Mouse (Mus musculus) left cerebral cortex, adult 2 months (tissue): ENCODE results near the gene Obscn. TPM values are rescaled to one million over a fixed set of nuclear protein-coding genes. Genes with fewer than 3 reads are reported as not detected.

Experiments
- DNase-seq, 2 experiments: peaks; one replicate each; pipeline ENCODE4 v3.0.0; 2021 to 2022; ENCODE audit warnings: low spot score in 2 of 2, mixed read lengths in 1 of 2; ENCODE audit errors: extremely low spot score in 1 of 2
- H3K27ac ChIP-seq: fragments of 200-600 bp; 2 replicates; pipeline ENCODE4 v1.8.1; 2022
- H3K4me3 ChIP-seq: fragments of 200-600 bp; 2 replicates; pipeline ENCODE4 v1.8.1; 2022
- CTCF ChIP-seq: fragments of 200-600 bp; IDR thresholded peaks from 2 replicates; pipeline ENCODE4 v1.8.1; 2022; ENCODE audit warnings: antibody characterized with exemption, mild to moderate bottlenecking, moderate library complexity
- intact Hi-C: fragments of 180-260 bp; cut with DNase I; formaldehyde crosslinking; loops from one replicate; pipeline ENCODE4 v1.15.1; 2025
- total RNA-seq, 2 experiments: library from RNA; stranded (reverse); gene quantifications; 2 replicates each; pipeline ENCODE4 v1.2.3; 2021

The Obscn gene
- total RNA-seq, 2 experiments from 2014 or later, result 1.5 to 1.9 TPM

DNA sequence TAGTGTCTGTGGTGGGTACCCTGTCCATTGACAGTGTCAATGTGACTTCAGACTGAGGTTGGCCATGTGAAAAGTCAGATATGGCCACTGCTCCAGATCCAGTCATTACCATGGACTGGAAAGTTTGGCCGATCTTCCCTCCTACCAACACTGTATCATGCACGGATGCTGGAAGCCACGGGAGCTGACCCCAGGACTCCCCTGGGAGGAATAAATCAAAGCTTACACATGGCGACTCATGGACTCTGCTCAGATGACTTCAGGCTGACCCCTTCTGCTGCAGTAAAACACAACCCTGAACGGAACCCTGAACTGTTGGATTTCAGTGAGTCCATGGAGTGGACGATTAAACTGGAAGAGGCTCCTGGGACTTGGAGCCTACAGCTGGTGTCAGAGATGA lies 109.8 kb downstream of the Obscn start:
- Histone ChIP-seq H3K4me3 (no peak overlapping the region), H3K27ac (no peak overlapping the region)
- intact Hi-C loops, result no loop called here
- DNase-seq, result no peak
- TF ChIP-seq CTCF, result no peak

DNA sequence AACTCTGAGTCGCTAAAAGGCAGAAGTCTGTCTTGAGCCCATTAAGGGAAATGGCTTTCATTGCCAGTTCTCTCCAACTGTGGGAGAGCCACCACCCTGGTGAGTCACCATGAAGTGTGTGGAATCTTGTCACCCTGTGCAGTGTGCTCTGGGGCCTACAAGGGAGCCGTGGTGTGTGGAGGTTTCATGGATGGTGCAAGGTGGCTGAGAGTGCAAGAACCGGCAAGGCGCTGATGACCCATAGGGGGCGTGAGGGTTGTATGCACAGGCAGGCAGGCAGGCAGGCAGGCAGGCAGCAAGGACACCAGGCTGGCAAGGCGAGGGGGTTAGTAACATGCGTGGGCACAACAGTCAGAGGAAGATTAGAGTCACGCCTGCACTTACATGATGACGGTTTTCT lies 121.2 kb downstream of the Obscn start:
- intact Hi-C loops, result no loop called here
- peak; percentile 42 to 50 for DNase-seq
- Histone ChIP-seq H3K27ac (no peak overlapping the region), H3K4me3 (no peak overlapping the region)
- peak; percentile 27 for TF ChIP-seq CTCF

DNA sequence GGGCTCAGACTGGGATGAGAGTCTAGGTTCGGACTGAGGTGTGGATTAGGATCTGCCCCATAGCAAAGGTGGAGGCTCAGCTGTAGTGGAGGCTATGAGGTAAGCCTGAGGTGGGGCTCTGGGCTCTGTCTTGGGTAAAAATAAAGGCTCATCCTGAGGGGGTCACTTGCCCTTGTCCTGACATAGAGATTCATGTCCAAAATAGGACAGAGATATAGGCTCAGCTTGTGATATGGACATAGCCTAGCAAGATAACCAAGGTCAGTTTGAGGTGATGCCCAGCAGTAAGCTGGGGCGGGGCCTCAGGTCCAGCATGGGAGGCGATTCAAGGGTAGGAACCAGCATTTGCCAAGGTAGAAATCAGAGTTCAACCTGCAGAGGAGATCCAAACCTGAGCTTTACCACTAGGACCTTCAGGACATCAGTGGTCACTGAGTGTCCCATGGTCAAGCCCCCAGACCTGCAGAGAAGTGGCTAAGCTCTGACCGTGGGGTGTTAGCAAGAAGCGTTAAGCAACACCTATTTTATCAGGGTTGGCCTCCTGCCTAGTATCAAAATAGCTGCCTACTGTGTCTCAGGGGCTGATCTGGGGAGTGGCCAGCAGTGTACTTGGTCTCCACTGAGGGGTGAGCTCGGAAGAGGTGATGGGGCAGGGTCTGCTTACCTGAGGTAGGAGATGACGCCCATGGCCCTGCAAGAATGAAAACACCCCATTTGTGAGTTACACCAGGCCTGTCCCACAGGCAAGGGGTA lies 133.7 kb downstream of the Obscn start:
- TF ChIP-seq CTCF, result no peak
- intact Hi-C loops, result no loop called here
- no peak for DNase-seq

DNA sequence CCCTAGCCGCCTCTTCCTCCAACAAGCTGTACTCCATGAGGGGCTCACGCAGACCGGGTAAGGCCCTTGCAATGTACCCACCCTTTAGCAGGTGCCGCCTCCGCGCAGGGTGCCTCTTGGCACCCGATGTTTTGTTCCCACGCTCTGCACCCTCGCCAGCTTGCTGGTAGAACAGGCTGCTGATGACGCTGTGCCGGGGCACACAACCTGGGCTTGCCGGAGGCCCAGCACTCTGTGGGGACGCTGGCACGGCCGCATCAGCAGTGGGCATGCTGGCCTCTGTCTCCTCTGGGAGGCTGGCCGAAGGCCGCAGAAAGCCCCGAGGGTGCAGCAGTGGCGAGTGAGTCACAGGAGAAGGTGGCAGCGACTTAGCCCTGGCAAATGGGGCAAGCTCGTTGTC lies 135.6 kb downstream of the Obscn start:
- Histone ChIP-seq H3K4me3 (no peak overlapping the region), H3K27ac (no peak overlapping the region)
- peak in 1 of 2 experiments; percentile 41 for DNase-seq
- intact Hi-C loops, result no loop called here
- no peak for TF ChIP-seq CTCF

More for the DNA sequence above, 133.7 kb downstream of the Obscn start:
- Histone ChIP-seq H3K27ac (no peak overlapping the region), H3K4me3 (no peak overlapping the region)

DNA sequence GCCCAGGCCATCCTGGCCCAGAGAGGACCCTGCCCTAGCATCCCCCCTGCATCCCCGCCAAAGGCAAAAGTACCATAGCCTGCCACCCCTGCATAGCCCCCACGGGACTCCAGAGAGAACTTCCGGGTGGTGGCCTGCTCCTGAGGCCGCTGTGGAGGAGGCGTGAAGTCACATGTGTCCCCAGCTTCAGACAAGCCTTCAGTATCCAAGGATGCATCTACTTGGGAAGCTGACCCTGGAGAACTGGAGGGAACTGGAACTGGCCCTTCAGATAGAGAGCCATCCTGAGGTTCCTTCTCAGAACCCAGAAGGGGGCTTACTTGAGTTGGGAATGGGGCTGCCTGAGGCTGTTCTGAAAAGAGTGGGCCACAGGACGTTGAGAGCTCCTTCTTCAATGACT lies 136.4 kb downstream of the Obscn start:
- no peak for DNase-seq
- Histone ChIP-seq H3K4me3 (no peak overlapping the region), H3K27ac (no peak overlapping the region; the same call in 1 of the 2 replicates)
- intact Hi-C loops, result no loop called here
- TF ChIP-seq CTCF, result no peak

DNA sequence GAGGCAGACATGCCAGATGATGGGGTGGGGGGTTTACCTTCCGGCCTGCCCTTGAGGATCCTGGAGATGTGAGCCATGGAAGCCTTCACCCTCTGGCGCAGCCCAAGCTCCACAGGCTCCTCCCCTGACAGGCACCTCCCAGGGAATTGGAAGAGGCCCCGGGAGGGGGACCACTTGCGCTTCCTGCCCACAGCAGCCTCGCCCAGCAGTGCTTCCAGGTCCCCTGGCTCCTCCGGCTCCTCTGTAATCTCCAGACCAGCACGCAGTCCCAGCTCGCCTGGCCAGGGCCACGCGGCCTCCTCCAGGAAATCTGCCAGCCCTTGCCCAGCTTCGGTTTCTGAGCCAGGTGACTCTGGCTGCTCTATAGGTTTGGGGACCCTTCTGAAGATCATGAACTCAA lies 137.0 kb downstream of the Obscn start:
- Histone ChIP-seq H3K27ac (no peak overlapping the region), H3K4me3 (no peak overlapping the region)
- no peak for TF ChIP-seq CTCF
- no peak for DNase-seq
- intact Hi-C loops, result no loop called here

DNA sequence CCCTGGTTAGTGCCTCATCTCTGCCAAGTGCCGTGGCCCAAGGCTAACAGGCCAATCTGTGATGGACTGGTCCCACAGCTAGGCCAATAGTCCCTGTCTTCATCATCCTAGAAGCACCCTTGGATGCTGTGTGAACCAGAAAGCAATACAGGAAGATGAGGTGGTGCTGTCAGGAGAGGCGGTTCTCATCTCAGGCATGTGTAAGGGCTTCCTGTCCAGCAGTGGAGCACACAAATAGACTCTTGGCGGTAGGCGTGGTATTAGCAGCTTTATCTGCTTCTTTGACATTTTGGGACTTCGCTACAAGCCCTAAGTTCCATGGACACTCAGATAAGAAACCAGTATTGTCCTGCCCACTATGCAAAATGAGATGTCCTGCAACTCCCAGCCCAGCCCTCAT lies 138.7 kb downstream of the Obscn start:
- H3K27ac ChIP-seq, result no peak overlapping the region
- no peak overlapping the region for H3K4me3 ChIP-seq
- DNase-seq, result no peak
- intact Hi-C loops, result no loop called here
- no peak for TF ChIP-seq CTCF

DNA sequence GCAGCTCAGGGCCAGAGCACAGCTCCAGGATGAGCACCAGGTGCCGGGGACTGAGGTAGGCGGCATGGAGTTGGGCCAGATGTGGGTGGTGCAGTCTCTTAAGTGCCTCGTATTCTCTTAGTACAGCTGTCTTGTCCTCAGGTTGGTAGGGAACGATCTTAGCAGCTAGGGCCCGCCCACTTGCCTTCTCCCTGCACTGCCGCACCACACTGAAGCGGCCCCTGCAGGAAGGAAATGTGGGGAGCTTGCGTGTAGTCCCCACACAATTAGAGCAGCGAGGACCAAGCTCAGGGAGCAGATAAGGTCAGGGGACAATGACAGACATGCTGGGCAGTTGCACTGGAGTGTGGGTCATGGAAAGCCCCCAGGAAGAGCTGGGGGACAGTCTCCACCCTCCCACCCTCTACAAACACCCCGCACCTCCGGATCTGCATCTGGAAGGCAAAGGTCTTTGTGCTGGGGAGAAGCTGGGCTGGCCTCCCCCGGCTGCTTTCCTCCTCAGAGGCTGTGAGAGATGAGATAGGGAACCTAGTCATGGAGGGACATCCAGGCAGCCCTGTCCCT lies 140.3 kb downstream of the Obscn start:
- peak; percentile 26 for TF ChIP-seq CTCF
- no peak for DNase-seq
- Histone ChIP-seq H3K4me3 (no peak overlapping the region), H3K27ac (no peak overlapping the region)
- intact Hi-C loops, result no loop called here

DNA sequence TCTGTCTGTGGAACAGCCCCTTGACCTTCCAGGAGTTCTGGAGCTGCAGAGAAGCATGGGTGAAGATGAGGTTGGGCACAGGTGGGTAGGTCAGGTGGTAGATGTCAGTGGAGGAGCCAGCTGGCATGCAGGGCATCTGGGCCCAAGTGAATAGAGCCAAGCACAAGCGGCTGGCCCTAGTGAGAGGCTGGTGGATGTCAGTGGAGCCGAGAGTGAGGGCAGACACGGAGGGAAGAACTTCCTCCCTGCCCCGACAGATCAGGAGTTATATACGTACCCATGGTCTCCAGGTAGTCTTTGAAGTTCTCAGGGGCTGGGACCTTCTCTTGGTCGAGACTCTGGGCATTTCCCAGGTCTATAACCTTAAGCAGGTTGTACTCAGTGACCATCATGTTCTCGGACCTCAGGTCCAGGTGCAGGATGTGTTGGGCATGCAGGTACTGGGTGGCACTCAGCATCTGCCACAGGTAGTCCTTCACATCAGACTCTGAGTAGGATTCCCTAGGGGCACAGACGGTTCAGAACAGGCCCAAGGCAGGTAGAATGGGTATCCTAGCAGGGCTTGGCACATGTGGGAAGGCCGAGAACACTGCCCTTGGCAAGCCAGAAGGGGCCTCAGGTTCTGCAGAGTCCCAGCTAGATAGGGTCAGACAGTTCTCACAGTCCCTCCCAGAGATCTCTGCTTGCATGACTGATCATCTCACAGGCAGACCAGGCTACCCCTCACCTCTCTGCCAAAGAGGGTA lies 141.0 kb downstream of the Obscn start:
- no peak overlapping the region for H3K27ac ChIP-seq
- no peak for DNase-seq
- intact Hi-C loops, result no loop called here
- TF ChIP-seq CTCF, result no peak
- H3K4me3 ChIP-seq, result no peak overlapping the region

DNA sequence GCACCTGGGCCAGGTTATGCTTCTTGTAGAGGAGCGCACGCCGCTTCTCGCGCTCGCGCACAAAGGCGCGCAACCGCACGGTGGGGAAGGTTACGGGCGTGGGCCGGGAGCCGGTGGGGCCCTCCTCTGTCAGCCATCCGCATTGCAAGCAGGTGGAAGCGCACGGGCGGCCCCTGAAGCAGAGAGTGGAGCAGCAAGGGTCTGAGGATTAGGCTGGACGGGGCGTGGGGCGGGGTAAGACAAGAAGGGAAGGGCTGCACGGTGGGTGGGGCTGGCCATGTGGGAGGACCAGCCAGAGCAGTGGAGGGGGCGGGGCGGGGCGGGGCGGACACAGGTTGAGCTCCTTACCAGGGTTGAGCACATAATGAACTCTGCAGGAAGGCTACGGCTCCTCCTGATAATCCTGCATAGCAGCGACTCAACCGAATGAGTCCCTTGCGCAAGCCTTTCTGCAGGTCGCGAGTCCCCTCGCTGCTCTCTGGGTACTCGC lies 141.8 kb downstream of the Obscn start:
- DNase-seq, result peak in 1 of 2 experiments; percentile 38
- TF ChIP-seq CTCF, result peak; percentile 27
- intact Hi-C loops, result no loop called here
- H3K27ac ChIP-seq, result no peak overlapping the region
- H3K4me3 ChIP-seq, result peak overlapping the region; percentile 47

DNA sequence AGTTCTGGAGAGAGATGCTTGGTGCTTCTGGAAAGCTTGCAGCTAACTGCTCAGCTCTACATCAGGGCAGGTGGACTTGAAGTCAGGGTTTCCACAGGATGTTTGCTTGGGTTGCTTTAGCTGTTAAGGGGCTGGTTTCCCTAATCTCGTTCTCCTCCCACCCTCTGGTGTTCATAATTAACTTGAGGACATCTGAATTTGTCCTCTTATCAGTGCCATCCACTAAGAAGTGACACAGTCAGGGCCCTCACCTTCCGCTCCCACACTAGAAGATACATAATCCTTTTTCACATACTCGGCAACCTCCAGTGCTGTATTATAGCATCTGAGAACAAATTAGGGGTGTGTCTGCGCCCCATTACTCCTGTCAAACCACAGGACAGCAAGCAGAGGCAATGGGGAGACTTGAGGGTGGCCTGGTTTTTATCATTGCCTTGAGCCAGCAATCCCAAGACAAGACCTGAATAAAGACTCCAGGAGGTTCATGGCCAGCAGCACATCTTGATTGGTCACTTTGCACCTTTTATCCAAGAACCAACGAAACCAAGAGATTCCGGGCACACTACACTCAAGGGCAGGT lies 143.0 kb downstream of the Obscn start:
- TF ChIP-seq CTCF, result no peak
- no peak overlapping the region for H3K27ac ChIP-seq
- intact Hi-C loops, result no loop called here
- no peak overlapping the region for H3K4me3 ChIP-seq
- no peak for DNase-seq

DNA sequence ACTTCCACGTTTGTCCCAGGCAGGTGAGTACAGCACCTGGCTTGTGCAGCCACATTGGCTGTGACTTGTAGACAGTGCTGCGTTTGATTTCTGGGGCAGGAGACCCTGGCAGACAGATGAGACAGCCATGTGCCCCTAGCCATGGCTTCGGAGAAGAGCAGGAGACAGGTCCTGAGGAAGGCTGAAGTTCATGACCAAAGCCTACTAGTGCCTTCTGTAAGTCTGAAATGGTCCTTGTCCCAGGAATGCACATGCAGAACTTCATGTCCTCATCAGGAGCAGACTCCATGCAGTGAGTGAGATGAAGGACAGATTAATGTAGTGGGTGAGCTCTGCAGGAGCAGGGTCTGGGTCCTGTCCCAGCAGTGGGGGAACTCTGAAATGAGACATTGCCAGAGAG lies 144.3 kb downstream of the Obscn start:
- TF ChIP-seq CTCF, result no peak
- no peak overlapping the region for H3K27ac ChIP-seq
- no peak for DNase-seq
- intact Hi-C loops, result no loop called here
- H3K4me3 ChIP-seq, result no peak overlapping the region
